Mouse (Mus musculus): ENCODE measurements around the gene Babam2.

GRCm38 (mm10) chr5:31950532-31950931 lies 253.0 kb downstream of the Babam2 start:
- TF ChIP-seq EP300 (IDR thresholded peaks at IDR 0.05; ENCODE audit: low read depth) (no peak), CTCF (IDR thresholded peaks at IDR 0.05; ENCODE audit: low read depth) (no peak)

Data from liver, postnatal 0 days (tissue).